Mouse (Mus musculus): ENCODE measurements at regions not wholly inside any gene's neighbourhood (a gene's known extent, or its start where the extent isn't known, plus 50 kb on each side); places are given as distances from the start of the nearest gene placed in this dataset.

DNA sequence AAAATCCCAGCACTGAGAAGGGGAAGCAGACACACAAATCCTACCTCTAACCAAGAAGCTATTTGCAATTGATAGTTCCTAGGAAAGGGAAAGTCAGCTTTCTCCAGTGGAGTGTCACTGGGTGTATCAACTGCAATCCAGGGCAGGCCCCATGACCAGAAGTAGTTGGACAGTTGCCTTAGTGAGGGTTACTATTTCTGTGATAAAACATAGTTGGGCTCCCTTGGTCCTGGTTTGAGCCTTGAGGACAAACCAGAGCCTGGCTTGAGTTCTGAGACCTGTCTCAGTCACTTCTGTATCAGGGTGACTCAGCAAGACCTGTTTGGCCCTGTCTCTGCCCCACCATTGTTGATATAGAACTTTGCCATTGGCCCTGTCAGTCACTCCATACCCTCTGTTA is 384.3 kb downstream of the Fut8 start:
- TF ChIP-seq CTCF (IDR thresholded peaks at IDR 0.05; ENCODE audit: extremely low read depth, insufficient read length, insufficient replicate concordance, low read depth, low read length) (no peak), POLR2A (IDR thresholded peaks at IDR 0.05; ENCODE audit: low read depth, low read length) (no peak)

Data from small intestine, adult 2 months (tissue).